Mouse (Mus musculus): ENCODE data around the gene Sdk2. TPM values are rescaled to one million over a fixed set of nuclear protein-coding genes. Genes with fewer than 3 reads are reported as not detected.

Sdk2 gene
- total and polyA plus RNA-seq, 3 experiments, result 0.13 TPM; not detected in 2

GRCm38 (mm10) chr11:113863408-113863807, 203.4 kb downstream of the Sdk2 start:
- TF ChIP-seq RAD21 (IDR thresholded peaks at IDR 0.05; ENCODE audit: low read depth, low read length) (peak; percentile 63), SIN3A (IDR thresholded peaks at IDR 0.05; ENCODE audit: low read length) (no peak), ZC3H11A (IDR thresholded peaks at IDR 0.05; ENCODE audit: low read depth, low read length) (peak; percentile 56), SMC3 (IDR thresholded peaks at IDR 0.05; ENCODE audit: low read depth, low read length) (peak; percentile 75), CTCF (IDR thresholded peaks at IDR 0.05 in 2 of 3, conservative IDR thresholded peaks at IDR 0.05 in 1 of 3; ENCODE audit: control insufficient read depth in 1 of 3, insufficient read depth in 1 of 3, low read depth in 2 of 3, low read length in 3 of 3, poor library complexity in 1 of 3, severe bottlenecking in 1 of 3) (peak; percentile 72 to 77 (median 74))
- Histone ChIP-seq H3K9ac (ENCODE audit: control insufficient read depth, low read depth, low read length, poor library complexity, severe bottlenecking) (no peak overlapping the region), H3K4me1 (ENCODE audit: control insufficient read depth in 1 of 2, insufficient read depth in 2 of 2, low read length in 2 of 2) (no peaks in the 10 kb centered on the region), H3K36me3 (ENCODE audit: control insufficient read depth in 1 of 2, insufficient read depth in 2 of 2, low read length in 2 of 2) (no peaks in the 10 kb centered on the region), H3K4me3 (ENCODE audit: control insufficient read depth in 1 of 2, insufficient read depth in 1 of 2, low read depth in 2 of 2, low read length in 2 of 2) (no peak overlapping the region), H3K9me3 (replicated peaks; ENCODE audit: insufficient read depth, low read length) (no peaks in the 10 kb centered on the region), H3K27ac (ENCODE audit: control insufficient read depth, low read depth, low read length) (no peak overlapping the region), H3K27me3 (ENCODE audit: control insufficient read depth in 1 of 2, insufficient read depth in 2 of 2, low read length in 2 of 2) (no peaks in the 10 kb centered on the region), H3K79me2 (ENCODE audit: control insufficient read depth, insufficient read depth, low read length, poor library complexity) (no peaks in the 10 kb centered on the region)
- peak; percentile 51 for DNase-seq (ENCODE audit: low read depth, low spot score)

- Histone ChIP-seq H3K9ac (ENCODE audit: control insufficient read depth, low read depth, low read length, poor library complexity, severe bottlenecking) (no peak overlapping the region), H3K36me3 (ENCODE audit: control insufficient read depth in 1 of 2, insufficient read depth in 2 of 2, low read length in 2 of 2) (no peaks in the 10 kb centered on the region), H3K9me3 (replicated peaks; ENCODE audit: insufficient read depth, low read length) (no peaks in the 10 kb centered on the region), H3K27me3 (ENCODE audit: control insufficient read depth in 1 of 2, insufficient read depth in 2 of 2, low read length in 2 of 2) (no peaks in the 10 kb centered on the region), H3K27ac (ENCODE audit: control insufficient read depth, low read depth, low read length) (no peak overlapping the region), H3K4me3 (ENCODE audit: control insufficient read depth in 1 of 2, insufficient read depth in 1 of 2, low read depth in 2 of 2, low read length in 2 of 2) (no peak overlapping the region), H3K4me1 (ENCODE audit: control insufficient read depth in 1 of 2, insufficient read depth in 2 of 2, low read length in 2 of 2) (no peaks in the 10 kb centered on the region), H3K79me2 (ENCODE audit: control insufficient read depth, insufficient read depth, low read length, poor library complexity) (no peaks in the 10 kb centered on the region)
- no peak for DNase-seq (ENCODE audit: low read depth, low spot score)
- TF ChIP-seq KAT2A (conservative IDR thresholded peaks at IDR 0.05; ENCODE audit: low read depth, low read length) (no peak), USF1 (IDR thresholded peaks at IDR 0.05; ENCODE audit: low read depth, low read length) (no peak), NELFE (IDR thresholded peaks at IDR 0.05; ENCODE audit: low read depth, low read length) (no peak), ETS1 (IDR thresholded peaks at IDR 0.05; ENCODE audit: low read depth, low read length) (no peak), MAFK (IDR thresholded peaks at IDR 0.05; ENCODE audit: borderline replicate concordance, low read depth, low read length) (no peak), BHLHE40 (IDR thresholded peaks at IDR 0.05; ENCODE audit: borderline replicate concordance, low read depth, low read length) (no peak), MYB (IDR thresholded peaks at IDR 0.05; ENCODE audit: low read depth, low read length) (no peak), MAX (IDR thresholded peaks at IDR 0.05; ENCODE audit: low read length) (no peak), USF2 (IDR thresholded peaks at IDR 0.05; ENCODE audit: borderline replicate concordance in 1 of 2, insufficient read depth in 1 of 2, low read depth in 1 of 2, low read length in 2 of 2) (no peak), ZNF384 (IDR thresholded peaks at IDR 0.05; ENCODE audit: low read depth, low read length) (no peak), POLR2A (IDR thresholded peaks at IDR 0.05; ENCODE audit: control insufficient read depth in 1 of 2, insufficient read depth in 1 of 2, low read depth in 1 of 2, low read length in 2 of 2, poor library complexity in 1 of 2) (no peak)
Measured at GRCm38 (mm10) chr11:113855661-113856060, 211.2 kb downstream of the Sdk2 start.

GRCm38 (mm10) chr11:113851750-113852149, 215.1 kb downstream of the Sdk2 start:
- DNase-seq (ENCODE audit: low read depth, low spot score), result no peak
- Histone ChIP-seq H3K4me3 (ENCODE audit: control insufficient read depth in 1 of 2, insufficient read depth in 1 of 2, low read depth in 2 of 2, low read length in 2 of 2) (no peak overlapping the region), H3K79me2 (ENCODE audit: control insufficient read depth, insufficient read depth, low read length, poor library complexity) (no peaks in the 10 kb centered on the region), H3K9ac (ENCODE audit: control insufficient read depth, low read depth, low read length, poor library complexity, severe bottlenecking) (no peak overlapping the region), H3K36me3 (ENCODE audit: control insufficient read depth in 1 of 2, insufficient read depth in 2 of 2, low read length in 2 of 2) (no peaks in the 10 kb centered on the region), H3K27ac (ENCODE audit: control insufficient read depth, low read depth, low read length) (no peak overlapping the region), H3K9me3 (replicated peaks; ENCODE audit: insufficient read depth, low read length) (no peaks in the 10 kb centered on the region), H3K27me3 (ENCODE audit: control insufficient read depth in 1 of 2, insufficient read depth in 2 of 2, low read length in 2 of 2) (no peaks in the 10 kb centered on the region), H3K4me1 (ENCODE audit: control insufficient read depth in 1 of 2, insufficient read depth in 2 of 2, low read length in 2 of 2) (no peaks in the 10 kb centered on the region)
- no peak for TF ChIP-seq SIN3A (IDR thresholded peaks at IDR 0.05; ENCODE audit: low read length)
- TF ChIP-seq POLR2AphosphoS5 (IDR thresholded peaks at IDR 0.05; ENCODE audit: borderline replicate concordance, low read depth, low read length), result no peak
- no peak for TF ChIP-seq EP300 (IDR thresholded peaks at IDR 0.05; ENCODE audit: low read depth in 1 of 2, low read length in 2 of 2)
